ENCODE assay signal across 9 mouse cellular contexts in the genomic region with DNA sequence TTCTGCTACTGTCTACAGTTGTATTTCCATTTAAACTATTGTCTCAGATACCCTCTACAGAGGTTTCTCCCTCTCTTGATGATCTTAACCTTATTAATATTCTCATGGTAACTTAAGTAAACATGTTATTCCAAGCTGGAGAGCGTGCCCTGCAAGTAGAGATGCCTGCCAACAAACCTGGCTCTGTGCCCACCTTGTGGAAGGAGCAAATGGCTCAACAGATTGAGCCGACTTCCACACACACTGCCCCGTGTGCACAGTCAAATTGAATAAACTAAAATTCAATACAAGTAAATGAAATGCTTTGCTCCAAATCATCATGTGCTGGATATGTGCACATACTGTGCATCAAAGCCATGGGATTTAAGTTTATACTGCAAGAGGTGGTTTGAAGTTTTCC. TPM values are rescaled to one million over a fixed set of nuclear protein-coding genes. Genes with fewer than 3 reads are reported as not detected.
A peak's percentile ranks its signal among the peaks of the same experiment; 100 is the strongest.
DNase-seq lines count a peak whose midpoint lies in the region; ATAC-seq lines count a peak whose summit lies in the region.
"Had no signal": no experiment of that assay in that cellular context is flagged by ENCODE, and none has a peak within 500 bp of the region (broad histone marks: within the 10 kb centered on the region; RNA-seq: fewer than 3 reads in every experiment).

No protein-coding gene starts in this region.

- WGBS in hindbrain, embryonic 14.5 days = 46% methylated on average over 3 of the region's 3 CpGs
- WGBS in hindbrain, embryonic 11.5 days = 85% methylated on average over 3 of the region's 3 CpGs

- no peak; the same call in 1 of the 2 replicates for ATAC-seq in hindbrain, embryonic 14.5 days (ENCODE audit: low FRiP score)
- ATAC-seq in hindbrain, embryonic 11.5 days (ENCODE audit: low FRiP score) = no peak

- H3K36me3 ChIP-seq in hindbrain, embryonic 14.5 days (replicated peaks; ENCODE audit: control insufficient read depth, insufficient read depth) = no peaks in the 10 kb centered on the region
- H3K36me3 ChIP-seq in hindbrain, embryonic 11.5 days (ENCODE audit: control insufficient read depth, insufficient read depth, low read length) = no peaks in the 10 kb centered on the region

- no peak overlapping the region for H3K4me3 ChIP-seq in hindbrain, embryonic 14.5 days (replicated peaks; ENCODE audit: low read length)
- H3K4me3 ChIP-seq in hindbrain, embryonic 11.5 days (ENCODE audit: low read depth, low read length) = no peak overlapping the region

- DNase-seq in hindbrain, embryonic 14.5 days (ENCODE audit: low spot score) = peak; percentile 58
- DNase-seq in hindbrain, embryonic 11.5 days (ENCODE audit: low spot score) = no peak
- DNase-seq in adrenal gland, adult 8-10 months = peak; percentile 23
- DNase-seq in cerebellum, postnatal 4 days (ENCODE audit: low spot score in 2 of 2) = peak; percentile 48 to 88
- peak; percentile 75 to 90 for DNase-seq in layer of hippocampus, adult 18-20 months (ENCODE audit: low spot score in 2 of 2)
- DNase-seq in lung, postnatal 4 days = peak; percentile 19 to 48
- DNase-seq in spleen, postnatal 36 days (ENCODE audit: low spot score in 2 of 2) = no peak
- DNase-seq in spleen, adult 12 weeks (ENCODE audit: low spot score) = no peak

- H3K4me2 ChIP-seq in hindbrain, embryonic 14.5 days (replicated peaks) = no peak overlapping the region
- H3K4me2 ChIP-seq in hindbrain, embryonic 11.5 days (replicated peaks; ENCODE audit: low read depth, low read length) = no peak overlapping the region

- H3K27ac ChIP-seq in hindbrain, embryonic 14.5 days = no peak overlapping the region
- H3K27ac ChIP-seq in hindbrain, embryonic 11.5 days (ENCODE audit: low read depth, low read length) = no peak overlapping the region

- no peak overlapping the region for H3K9ac ChIP-seq in hindbrain, embryonic 14.5 days
- no peak overlapping the region for H3K9ac ChIP-seq in hindbrain, embryonic 11.5 days (ENCODE audit: low read depth, low read length)

- H3K27me3 ChIP-seq in hindbrain, embryonic 14.5 days (ENCODE audit: control insufficient read depth, insufficient read depth, low read length) = no peaks in the 10 kb centered on the region
- no peaks in the 10 kb centered on the region for H3K27me3 ChIP-seq in hindbrain, embryonic 11.5 days (ENCODE audit: control insufficient read depth, insufficient read depth, low read length)

- no peaks in the 10 kb centered on the region for H3K4me1 ChIP-seq in hindbrain, embryonic 14.5 days (replicated peaks; ENCODE audit: control insufficient read depth, insufficient read depth, low read length)
- no peaks in the 10 kb centered on the region for H3K4me1 ChIP-seq in hindbrain, embryonic 11.5 days (replicated peaks; ENCODE audit: control insufficient read depth, insufficient read depth, low read length)

- no peaks in the 10 kb centered on the region for H3K9me3 ChIP-seq in hindbrain, embryonic 14.5 days (ENCODE audit: control insufficient read depth, low read length)
- no peaks in the 10 kb centered on the region for H3K9me3 ChIP-seq in hindbrain, embryonic 11.5 days (ENCODE audit: control insufficient read depth, low read length)

RNA-seq across cellular contexts. Expression of a gene that starts 14.1 kb away (rescaled TPM):
- polyA plus RNA-seq in hindbrain, embryonic 14.5 days (2014; fragmentation: Nextera tagmentation; extraction: Ambion mirVana) = 0.53 and 0.82 TPM in 2 replicates
- 0.20 and 0.28 TPM in 2 replicates for polyA plus RNA-seq in hindbrain, embryonic 11.5 days (2014; fragmentation: Nextera tagmentation; extraction: Ambion mirVana)
- total RNA-seq in adrenal gland, adult 8-10 months (2022) = under 1 TPM in 1 of 4 experiments, not detected in 3; 0.35 TPM
- under 1 TPM; 0.23 to 0.89 TPM for total RNA-seq in layer of hippocampus, adult 18-20 months (2021)
- polyA plus RNA-seq: intestine, embryonic 14.5 days had no signal

RNA-seq across cellular contexts. Expression of a gene that starts 40.0 kb away (rescaled TPM):
- 51.4 and 53.7 TPM in 2 replicates for polyA plus RNA-seq in hindbrain, embryonic 14.5 days (2014; fragmentation: Nextera tagmentation; extraction: Ambion mirVana)
- polyA plus RNA-seq in hindbrain, embryonic 11.5 days (2014; fragmentation: Nextera tagmentation; extraction: Ambion mirVana) = 84.4 and 91.4 TPM in 2 replicates
- 100 to 1,000 TPM; 149 to 174 (median 167) TPM for total RNA-seq in adrenal gland, adult 8-10 months (2022)
- 10 to 100 TPM; 83.6 to 84.1 TPM for total RNA-seq in layer of hippocampus, adult 18-20 months (2021)

Comparison
In these comparisons a context has a peak if more than half of its experiments do, and no peak if none do; other contexts are left out.
1. DNase-seq: peak in hindbrain, embryonic 14.5 days (single experiment), adrenal gland, adult 8-10 months (single experiment), cerebellum, postnatal 4 days (2 of 2), layer of hippocampus, adult 18-20 months (2 of 2) and lung, postnatal 4 days (2 of 2); none in hindbrain, embryonic 11.5 days (single experiment), spleen, postnatal 36 days (0 of 2) and spleen, adult 12 weeks (single experiment).